Mouse (Mus musculus) myocyte (in vitro differentiated cells): ENCODE data around the gene Erf. TPM values are rescaled to one million over a fixed set of nuclear protein-coding genes. Genes with fewer than 3 reads are reported as not detected.

Source experiments
- H3K27me3 ChIP-seq: one replicate; pipeline ENCODE4 v1.6.1; 2011; ENCODE audit not compliant: control insufficient read depth, insufficient read depth, insufficient read length
- H3K36me3 ChIP-seq: one replicate; pipeline ENCODE4 v1.6.1; 2011; ENCODE audit not compliant: control insufficient read depth, insufficient read depth
- H3K4me2 ChIP-seq: one replicate; pipeline ENCODE4 v1.6.1; 2011; ENCODE audit warnings: low read depth, control low read depth
- H3K4me3 ChIP-seq: one replicate; pipeline ENCODE4 v1.5.1; 2011; ENCODE audit warnings: mild to moderate bottlenecking, control low read depth, moderate library complexity
- H3K79me2 ChIP-seq: one replicate; pipeline ENCODE4 v1.6.1; 2011; ENCODE audit not compliant: control insufficient read depth, insufficient read depth
- H3ac ChIP-seq: one replicate; pipeline ENCODE4 v1.6.1; 2011; ENCODE audit not compliant: control insufficient read depth, insufficient read length
- CEBPB ChIP-seq: IDR thresholded peaks from 2 replicates; pipeline ENCODE4 v1.6.1; 2011; ENCODE audit warnings: mild to moderate bottlenecking, moderate library complexity; ENCODE audit not compliant: poor library complexity, insufficient read depth, severe bottlenecking
- E2F4 ChIP-seq: IDR thresholded peaks from one replicate; pipeline ENCODE4 v1.6.1; 2011; ENCODE audit warnings: mild to moderate bottlenecking, control low read depth, moderate library complexity; ENCODE audit not compliant: insufficient read depth
- MAX ChIP-seq: IDR thresholded peaks from one replicate; pipeline ENCODE4 v1.6.1; 2011; ENCODE audit warnings: low read depth, mild to moderate bottlenecking, control low read depth
- MYOD1 ChIP-seq, 3 experiments: IDR thresholded peaks; one replicate each; pipeline ENCODE4 v1.6.1; 2011; ENCODE audit warnings: control low read depth in 2 of 3, low read depth in 2 of 3, mild to moderate bottlenecking in 2 of 3, moderate library complexity in 1 of 3; ENCODE audit not compliant: insufficient read length in 2 of 3, control insufficient read depth in 1 of 3
- MYOG ChIP-seq, 3 experiments: IDR thresholded peaks; one replicate each; pipeline ENCODE4 v1.6.1; 2011; ENCODE audit warnings: control low read depth in 2 of 3, low read depth in 2 of 3, mild to moderate bottlenecking in 2 of 3; ENCODE audit not compliant: insufficient read length in 2 of 3, control insufficient read depth in 1 of 3, insufficient read depth in 1 of 3
- POLR2A ChIP-seq: IDR thresholded peaks from one replicate; pipeline ENCODE4 v1.6.1; 2011; ENCODE audit warnings: low read depth, mild to moderate bottlenecking, control low read depth, moderate library complexity; ENCODE audit not compliant: insufficient read length
- POLR2AphosphoS2 ChIP-seq: IDR thresholded peaks from one replicate; pipeline ENCODE4 v1.6.1; 2011; ENCODE audit warnings: low read depth, control low read depth; ENCODE audit not compliant: insufficient read length
- REST ChIP-seq: IDR thresholded peaks from one replicate; pipeline ENCODE4 v1.6.1; 2011; ENCODE audit warnings: mild to moderate bottlenecking, control low read depth, moderate library complexity; ENCODE audit not compliant: insufficient read depth, insufficient read length
- SRF ChIP-seq: IDR thresholded peaks from one replicate; pipeline ENCODE4 v1.6.1; 2011; ENCODE audit warnings: low read depth; ENCODE audit not compliant: control insufficient read depth, insufficient read length
- TCF12 ChIP-seq: IDR thresholded peaks from one replicate; pipeline ENCODE4 v1.6.1; 2011; ENCODE audit warnings: mild to moderate bottlenecking, control low read depth; ENCODE audit not compliant: poor library complexity, insufficient read depth, severe bottlenecking
- TCF3 ChIP-seq: IDR thresholded peaks from one replicate; pipeline ENCODE4 v1.6.1; 2011; ENCODE audit warnings: low read depth, control low read depth; ENCODE audit not compliant: insufficient read length
- USF1 ChIP-seq: IDR thresholded peaks from one replicate; pipeline ENCODE4 v1.6.1; 2011; ENCODE audit warnings: low read depth, mild to moderate bottlenecking, control low read depth, moderate library complexity
- polyA plus RNA-seq: library from polyadenylated mRNA; unstranded; fragments of >200 nt; fragmentation: generic; extraction: Trizol; gene quantifications from one replicate; pipeline ENCODE4 v1.2.1, GENCODE M21; 2012; ENCODE audit warnings: missing spikeins

The Erf gene
- polyA plus RNA-seq, 1 experiment: 42.5 TPM

GRCm38 (mm10) chr7:25214172-25214571 is 36.4 kb downstream of the Erf start:
- TF ChIP-seq MYOD1 (IDR thresholded peaks at IDR 0.05; ENCODE audit: control insufficient read depth in 1 of 3, insufficient read length in 2 of 3, low read depth in 2 of 3) (no peak), MYOG (IDR thresholded peaks at IDR 0.05; ENCODE audit: control insufficient read depth in 1 of 3, insufficient read depth in 1 of 3, insufficient read length in 2 of 3, low read depth in 2 of 3) (no peak), E2F4 (no peak), REST (no peak), USF1 (no peak), TCF12 (no peak)

GRCm38 (mm10) chr7:25213099-25213498 is 37.5 kb downstream of the Erf start:
- Histone ChIP-seq H3K4me3 (no peak overlapping the region), H3K4me2 (no peak overlapping the region), H3K27me3 (no peaks in the 10 kb centered on the region), H3K36me3 (no peaks in the 10 kb centered on the region), H3ac (no peak overlapping the region), H3K79me2 (no peaks in the 10 kb centered on the region)
- TF ChIP-seq MAX (no peak), TCF12 (no peak), E2F4 (no peak), MYOG (IDR thresholded peaks at IDR 0.05; ENCODE audit: control insufficient read depth in 1 of 3, insufficient read depth in 1 of 3, insufficient read length in 2 of 3, low read depth in 2 of 3) (no peak), USF1 (no peak), TCF3 (no peak), SRF (no peak), CEBPB (no peak)

More at GRCm38 (mm10) chr7:25214172-25214571, 36.4 kb downstream of the Erf start:
- Histone ChIP-seq H3K36me3 (no peaks in the 10 kb centered on the region), H3K4me3 (no peak overlapping the region), H3K79me2 (no peaks in the 10 kb centered on the region), H3K4me2 (no peak overlapping the region), H3ac (no peak overlapping the region), H3K27me3 (no peaks in the 10 kb centered on the region)

- Histone ChIP-seq H3ac (no peak overlapping the region), H3K79me2 (no peaks in the 10 kb centered on the region), H3K36me3 (no peaks in the 10 kb centered on the region), H3K27me3 (no peaks in the 10 kb centered on the region), H3K4me3 (no peak overlapping the region), H3K4me2 (no peak overlapping the region)
- TF ChIP-seq TCF3 (no peak), MYOG (IDR thresholded peaks at IDR 0.05; ENCODE audit: control insufficient read depth in 1 of 3, insufficient read depth in 1 of 3, insufficient read length in 2 of 3, low read depth in 2 of 3) (peak in 1 of 3 experiments; percentile 10), MAX (no peak), MYOD1 (IDR thresholded peaks at IDR 0.05; ENCODE audit: control insufficient read depth in 1 of 3, insufficient read length in 2 of 3, low read depth in 2 of 3) (peak in 1 of 3 experiments; percentile 52)
These were observed 40.1 kb downstream of the Erf start for GRCm38 (mm10) chr7:25210482-25210881.

GRCm38 (mm10) chr7:25209161-25209622 is 41.4 kb downstream of the Erf start:
- H3K79me2 ChIP-seq: no peaks in the 10 kb centered on the region
- TF ChIP-seq MAX: no peak
- no peak for TF ChIP-seq POLR2A
- no peak for TF ChIP-seq MYOG (IDR thresholded peaks at IDR 0.05; ENCODE audit: control insufficient read depth in 1 of 3, insufficient read depth in 1 of 3, insufficient read length in 2 of 3, low read depth in 2 of 3)
- no peak for TF ChIP-seq TCF3
- no peak for TF ChIP-seq E2F4
- no peak for TF ChIP-seq TCF12
- no peak for TF ChIP-seq CEBPB
- TF ChIP-seq MYOD1 (IDR thresholded peaks at IDR 0.05; ENCODE audit: control insufficient read depth in 1 of 3, insufficient read length in 2 of 3, low read depth in 2 of 3): no peak
- no peak for TF ChIP-seq POLR2AphosphoS2
- no peak for TF ChIP-seq USF1
- no peak for TF ChIP-seq SRF
- TF ChIP-seq REST: no peak
- H3K4me3 ChIP-seq: no peak overlapping the region
- H3K4me2 ChIP-seq: no peak overlapping the region
- no peaks in the 10 kb centered on the region for H3K36me3 ChIP-seq
- no peak overlapping the region for H3ac ChIP-seq
- H3K27me3 ChIP-seq: no peaks in the 10 kb centered on the region

- TF ChIP-seq POLR2AphosphoS2 (no peak), MYOG (IDR thresholded peaks at IDR 0.05; ENCODE audit: control insufficient read depth in 1 of 3, insufficient read depth in 1 of 3, insufficient read length in 2 of 3, low read depth in 2 of 3) (no peak), MAX (no peak), SRF (no peak)
- Histone ChIP-seq H3K27me3 (no peaks in the 10 kb centered on the region), H3K79me2 (no peaks in the 10 kb centered on the region), H3K4me2 (no peak overlapping the region), H3ac (no peak overlapping the region), H3K36me3 (no peaks in the 10 kb centered on the region), H3K4me3 (no peak overlapping the region)
These were observed 44.3 kb downstream of the Erf start for GRCm38 (mm10) chr7:25206094-25206830.
